Comparison of ENCODE assay signal across 11 mouse cellular contexts in the genomic region with DNA sequence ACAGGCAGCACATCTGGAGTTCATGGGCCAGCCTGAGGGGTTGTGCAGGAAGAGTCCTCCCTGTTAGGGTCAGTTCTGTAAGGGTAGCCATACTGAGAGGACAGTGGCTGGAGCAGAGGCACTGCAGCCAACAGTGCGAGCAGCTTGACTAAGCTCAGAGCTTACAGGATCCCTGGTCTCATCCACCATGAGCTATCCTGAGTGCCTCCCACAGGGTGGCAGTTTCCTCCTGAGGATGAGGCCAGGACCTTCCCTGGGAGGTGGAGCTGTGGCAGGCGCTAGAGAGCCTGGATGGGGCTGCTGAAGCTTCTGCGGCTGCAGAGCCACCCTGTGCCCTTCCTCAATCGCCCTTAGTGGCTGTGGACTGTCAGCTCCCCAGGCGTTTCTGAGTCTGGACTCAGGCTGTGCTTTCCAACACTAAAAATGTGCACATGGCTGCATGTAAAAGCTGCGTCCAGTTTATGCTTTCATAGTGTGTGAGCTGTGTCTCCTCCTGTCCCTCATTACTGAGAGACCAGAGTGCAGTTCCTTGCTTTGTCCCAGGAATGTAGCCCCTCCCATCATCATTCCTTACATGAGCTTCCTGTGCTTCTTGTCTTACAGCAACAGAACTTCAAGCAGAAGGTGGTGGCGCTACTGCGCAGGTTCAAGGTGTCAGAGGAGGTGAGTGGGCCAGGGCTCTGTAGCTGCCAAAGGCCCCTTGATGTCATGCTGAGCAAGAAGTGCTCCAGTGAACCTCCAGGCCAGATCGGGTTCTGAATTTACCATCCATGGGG. TPM values are rescaled to one million over a fixed set of nuclear protein-coding genes. Genes with fewer than 3 reads are reported as not detected.
DNase-seq lines count a peak whose midpoint lies in the region; ATAC-seq lines count a peak whose summit lies in the region.
"Had no signal": no experiment of that assay in that cellular context is flagged by ENCODE, and none has a peak within 500 bp of the region (broad histone marks: within the 10 kb centered on the region; RNA-seq: fewer than 3 reads in every experiment).

No protein-coding gene starts in this region.

- no peak overlapping the region for H3K4me3 ChIP-seq in liver, embryonic 13.5 days (replicated peaks)
- H3K4me3 ChIP-seq in embryonic facial prominence, embryonic 14.5 days (ENCODE audit: low read depth, low read length): no peak overlapping the region
- H3K4me3 ChIP-seq in stomach, embryonic 15.5 days (replicated peaks): no peak overlapping the region

- H3K27ac ChIP-seq in liver, embryonic 13.5 days: peak overlapping the region; percentile 7; the same call in 1 of the 2 replicates
- H3K27ac ChIP-seq in embryonic facial prominence, embryonic 14.5 days (replicated peaks; ENCODE audit: low read depth, low read length): peak overlapping the region; percentile 52; the same call in 1 of the 2 replicates
- H3K27ac ChIP-seq in stomach, embryonic 15.5 days: peak overlapping the region; percentile 40; the same call in 1 of the 2 replicates

- no peak overlapping the region for H3K4me2 ChIP-seq in liver, embryonic 13.5 days
- no peak overlapping the region for H3K4me2 ChIP-seq in embryonic facial prominence, embryonic 14.5 days (ENCODE audit: low read depth, low read length)
- no peak overlapping the region for H3K4me2 ChIP-seq in stomach, embryonic 15.5 days

- ATAC-seq in liver, embryonic 13.5 days (ENCODE audit: low read depth): no peak
- peak; percentile 37; the same call in 1 of the 2 replicates for ATAC-seq in embryonic facial prominence, embryonic 14.5 days (ENCODE audit: low read depth)
- ATAC-seq in stomach, embryonic 15.5 days (ENCODE audit: insufficient read depth, low FRiP score, low read depth): no peak
- ATAC-seq: liver, postnatal 0 days had no signal

- 68% methylated on average over 9 of the region's 9 CpGs for WGBS in liver, embryonic 13.5 days (ENCODE audit: insufficient replicate concordance)
- WGBS in embryonic facial prominence, embryonic 14.5 days: 33% methylated on average over 8 of the region's 9 CpGs
- 40% methylated on average over 9 of the region's 9 CpGs for WGBS in stomach, embryonic 15.5 days

- H3K9ac ChIP-seq in liver, embryonic 13.5 days: no peak overlapping the region
- H3K9ac ChIP-seq in embryonic facial prominence, embryonic 14.5 days (ENCODE audit: low read depth, low read length): peak overlapping the region; percentile 30; the same call in 1 of the 2 replicates
- no peak overlapping the region for H3K9ac ChIP-seq in stomach, embryonic 15.5 days
- H3K9ac ChIP-seq: liver, postnatal 0 days had no signal

- H3K9me3 ChIP-seq in liver, embryonic 13.5 days (replicated peaks): no peaks in the 10 kb centered on the region
- no peaks in the 10 kb centered on the region for H3K9me3 ChIP-seq in embryonic facial prominence, embryonic 14.5 days (ENCODE audit: control insufficient read depth, low read length)
- no peaks in the 10 kb centered on the region for H3K9me3 ChIP-seq in stomach, embryonic 15.5 days

- H3K27me3 ChIP-seq in liver, embryonic 13.5 days: no peaks in the 10 kb centered on the region
- H3K27me3 ChIP-seq in embryonic facial prominence, embryonic 14.5 days (replicated peaks; ENCODE audit: control insufficient read depth, insufficient read depth, low read length): no peaks in the 10 kb centered on the region
- no peaks in the 10 kb centered on the region for H3K27me3 ChIP-seq in stomach, embryonic 15.5 days (replicated peaks)

- H3K4me1 ChIP-seq in liver, embryonic 13.5 days (replicated peaks): no peaks in the 10 kb centered on the region; the same call in 1 of the 2 replicates
- peaks cover 10% of the 10 kb centered on the region; the same call in 1 of the 2 replicates for H3K4me1 ChIP-seq in embryonic facial prominence, embryonic 14.5 days (ENCODE audit: control insufficient read depth, insufficient read depth, low read length)
- H3K4me1 ChIP-seq in stomach, embryonic 15.5 days: no peaks in the 10 kb centered on the region

- no peak for DNase-seq in liver, embryonic 13.5 days
- no peak for DNase-seq in liver
- peak; percentile 61 for DNase-seq in embryonic facial prominence, embryonic 14.5 days (ENCODE audit: low spot score)
- DNase-seq in kidney, postnatal 14 days: peak; percentile 58
- DNase-seq in adrenal gland, adult 2 months: no peak
- DNase-seq in urinary bladder, adult 18-20 months (ENCODE audit: low spot score in 2 of 2): no peak
- DNase-seq: cerebellum, postnatal 36 days; gastrocnemius, postnatal 10 days; liver, postnatal 0 days; right cerebral cortex, postnatal 25 days had no signal

- peaks cover 76% of the 10 kb centered on the region for H3K36me3 ChIP-seq in liver, embryonic 13.5 days
- peaks cover 60% of the 10 kb centered on the region for H3K36me3 ChIP-seq in embryonic facial prominence, embryonic 14.5 days (ENCODE audit: control insufficient read depth, insufficient read depth, low read length)
- peaks cover 30% of the 10 kb centered on the region; the same call in 1 of the 2 replicates for H3K36me3 ChIP-seq in stomach, embryonic 15.5 days

RNA-seq across cellular contexts. Expression of gene Tex22, which starts 22.5 kb away (rescaled TPM):
- polyA plus RNA-seq in liver, embryonic 13.5 days (2015; fragmentation: Nextera tagmentation; extraction: Ambion mirVana): not detected in 2 replicates
- not detected in 2 replicates for polyA plus RNA-seq in embryonic facial prominence, embryonic 14.5 days (2014; fragmentation: Nextera tagmentation; extraction: Ambion mirVana)
- polyA plus RNA-seq in stomach, embryonic 15.5 days (2015; fragmentation: Nextera tagmentation; extraction: Ambion mirVana): not detected in 2 replicates
- under 1 TPM; 0.28 to 0.43 TPM for total RNA-seq in adrenal gland, adult 2 months (2021)
- polyA plus RNA-seq in adrenal gland, adult 2 months (2012; rRNA removed): 0.35 and 0.90 TPM in 2 replicates
- polyA plus RNA-seq: liver, postnatal 0 days had no signal

RNA-seq across cellular contexts. Expression of gene Pacs2, which starts 37.5 kb away (rescaled TPM):
- polyA plus RNA-seq in liver, embryonic 13.5 days (2015; fragmentation: Nextera tagmentation; extraction: Ambion mirVana): 5.2 and 6.2 TPM in 2 replicates
- polyA plus RNA-seq in embryonic facial prominence, embryonic 14.5 days (2014; fragmentation: Nextera tagmentation; extraction: Ambion mirVana): 17.9 and 18.7 TPM in 2 replicates
- polyA plus RNA-seq in stomach, embryonic 15.5 days (2015; fragmentation: Nextera tagmentation; extraction: Ambion mirVana): 12.1 and 13.7 TPM in 2 replicates
- total RNA-seq in adrenal gland, adult 2 months (2021): 10 to 100 TPM; 38.7 to 42.1 TPM
- polyA plus RNA-seq in adrenal gland, adult 2 months (2012; rRNA removed): 51.9 and 66.9 TPM in 2 replicates

RNA-seq across cellular contexts. Expression of gene Mta1, which starts 46.3 kb away (rescaled TPM):
- 4.8 and 6.1 TPM in 2 replicates for polyA plus RNA-seq in liver, embryonic 13.5 days (2015; fragmentation: Nextera tagmentation; extraction: Ambion mirVana)
- 19.8 and 21.3 TPM in 2 replicates for polyA plus RNA-seq in embryonic facial prominence, embryonic 14.5 days (2014; fragmentation: Nextera tagmentation; extraction: Ambion mirVana)
- polyA plus RNA-seq in stomach, embryonic 15.5 days (2015; fragmentation: Nextera tagmentation; extraction: Ambion mirVana): 11.2 and 12.2 TPM in 2 replicates
- 100 to 1,000 TPM in 1 of 2 experiments, 10 to 100 TPM in 1; 76.6 to 102 TPM for total RNA-seq in adrenal gland, adult 2 months (2021)
- 164 TPM in 2 replicates for polyA plus RNA-seq in adrenal gland, adult 2 months (2012; rRNA removed)

RNA-seq across cellular contexts. Expression of gene Brf1, which starts 51.3 kb away (rescaled TPM):
- polyA plus RNA-seq in liver, embryonic 13.5 days (2015; fragmentation: Nextera tagmentation; extraction: Ambion mirVana): 28.3 and 28.8 TPM in 2 replicates
- polyA plus RNA-seq in embryonic facial prominence, embryonic 14.5 days (2014; fragmentation: Nextera tagmentation; extraction: Ambion mirVana): 50.0 and 54.3 TPM in 2 replicates
- 55.9 and 59.7 TPM in 2 replicates for polyA plus RNA-seq in stomach, embryonic 15.5 days (2015; fragmentation: Nextera tagmentation; extraction: Ambion mirVana)
- 10 to 100 TPM; 41.9 to 46.8 TPM for total RNA-seq in adrenal gland, adult 2 months (2021)
- 70.6 and 71.2 TPM in 2 replicates for polyA plus RNA-seq in adrenal gland, adult 2 months (2012; rRNA removed)

Comparison
In these comparisons a context has a peak if more than half of its experiments do, and no peak if none do; other contexts are left out.
1. DNase-seq: peak in embryonic facial prominence, embryonic 14.5 days (single experiment) and kidney, postnatal 14 days (single experiment); none in liver, embryonic 13.5 days (single experiment), liver (single experiment), adrenal gland, adult 2 months (single experiment) and urinary bladder, adult 18-20 months (0 of 2).
2. Peak in every context shown above with its lines, with median percentiles within 50 percentile points of each other: H3K27ac ChIP-seq.